Mouse (Mus musculus) thymus, postnatal 14 days (tissue): ENCODE data around the gene Gys1.

ENCODE experiments used
- DNase-seq: peaks from one replicate; pipeline ENCODE4 v3.0.0; 2021

Gys1 gene

DNA sequence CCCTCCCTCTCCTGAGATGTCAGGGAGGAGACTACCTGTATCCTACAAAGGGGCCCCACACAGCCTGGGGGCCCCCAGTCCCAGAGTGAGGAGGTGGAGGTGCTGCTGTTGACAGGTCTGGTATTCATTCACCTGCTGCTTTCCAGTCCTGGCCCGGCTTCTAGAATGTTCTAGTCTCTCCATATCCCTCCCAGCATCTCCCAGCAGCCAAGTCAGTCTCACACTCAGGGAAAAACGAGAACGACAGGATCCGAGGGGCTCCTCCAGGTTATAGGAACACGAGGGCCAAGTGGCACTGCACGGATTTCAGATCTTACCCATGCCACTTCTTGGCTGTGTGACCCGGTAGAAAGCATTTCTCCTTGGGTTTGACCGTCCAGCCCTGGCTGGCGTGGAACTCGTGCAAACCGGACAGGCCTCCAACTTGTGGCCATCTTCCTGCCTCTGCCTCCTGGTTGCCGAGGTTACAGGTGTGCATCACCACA lies 19.9 kb upstream of the Gys1 start:
- no peak for DNase-seq

DNA sequence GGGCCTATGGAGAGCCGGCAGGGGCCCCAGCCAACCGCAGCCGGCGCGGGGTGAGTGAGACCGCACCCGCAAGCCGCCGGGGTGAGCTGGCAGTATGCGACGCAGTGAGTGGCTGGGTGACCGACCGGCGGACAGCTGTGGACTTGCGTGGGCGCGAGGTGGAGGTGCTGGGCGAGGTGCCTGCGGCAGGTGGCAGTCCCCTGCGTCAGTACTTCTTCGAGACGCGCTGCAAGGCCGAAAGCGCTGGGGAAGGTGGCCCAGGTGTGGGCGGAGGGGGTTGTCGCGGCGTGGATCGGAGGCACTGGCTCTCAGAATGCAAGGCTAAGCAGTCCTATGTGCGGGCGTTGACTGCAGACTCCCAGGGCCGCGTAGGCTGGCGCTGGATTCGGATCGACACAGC lies 19.0 kb upstream of the Gys1 start:
- DNase-seq = no peak

DNA sequence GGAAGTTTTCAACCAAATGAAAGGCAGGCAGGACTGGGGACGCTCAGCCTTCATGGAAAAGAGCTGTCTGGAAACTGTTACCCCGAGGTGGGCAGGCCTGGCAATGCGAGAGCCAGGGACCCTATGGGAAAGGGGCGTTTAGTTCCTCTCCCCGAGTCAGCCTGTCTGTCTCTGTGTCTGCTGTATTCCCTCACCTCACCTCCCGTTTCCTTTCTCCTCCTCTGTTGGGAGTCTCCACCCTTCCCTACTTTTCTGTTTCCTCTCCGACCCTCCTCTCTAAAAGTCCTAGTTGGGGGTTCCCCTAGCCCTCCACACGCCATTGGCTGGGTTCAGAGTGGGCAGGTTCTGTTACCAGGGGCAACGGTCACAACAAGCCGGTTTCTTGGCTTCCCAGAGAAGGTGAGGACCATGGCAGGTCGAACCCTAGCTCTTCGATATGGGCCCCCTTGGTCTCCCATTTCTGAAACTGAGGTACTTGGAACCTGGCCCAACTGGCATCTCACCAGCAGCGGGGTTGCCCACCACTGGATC lies 16.6 kb upstream of the Gys1 start:
- DNase-seq = no peak

DNA sequence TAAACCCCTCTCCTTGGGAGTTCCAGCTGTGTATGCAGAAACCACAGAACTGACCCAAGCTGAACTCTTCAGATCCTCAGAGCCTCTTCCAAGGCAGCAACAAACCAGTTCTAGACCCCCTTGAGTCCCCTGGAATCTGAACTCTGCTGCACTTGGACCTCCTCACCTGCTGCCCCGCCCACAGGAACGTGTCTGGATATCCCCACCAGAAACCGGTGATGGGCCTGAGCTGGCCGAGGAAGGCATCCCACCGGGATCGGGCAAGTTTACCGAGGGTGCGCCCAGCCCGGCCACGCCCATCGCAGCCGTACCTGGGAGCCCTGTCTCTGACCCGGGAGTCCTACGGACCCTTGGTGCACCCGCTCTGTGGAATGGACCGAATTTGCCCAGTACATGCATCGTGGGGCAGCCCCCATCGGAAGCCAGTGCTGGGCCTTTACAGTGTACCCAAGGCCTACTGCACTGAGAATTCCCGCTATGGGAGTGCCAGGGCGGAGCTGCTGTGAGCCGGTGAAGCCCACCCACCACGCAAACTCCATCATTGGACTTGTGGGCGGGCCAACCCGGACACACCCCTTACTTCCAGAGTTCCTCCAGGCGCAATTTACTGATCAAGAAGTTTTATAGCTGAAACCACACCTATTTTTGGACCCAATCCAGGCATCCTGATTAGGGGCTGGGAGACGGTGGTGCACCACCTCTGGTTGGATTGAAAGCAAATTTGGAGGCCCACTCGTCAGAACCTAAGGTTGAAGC lies 14.6 kb upstream of the Gys1 start:
- DNase-seq = no peak

DNA sequence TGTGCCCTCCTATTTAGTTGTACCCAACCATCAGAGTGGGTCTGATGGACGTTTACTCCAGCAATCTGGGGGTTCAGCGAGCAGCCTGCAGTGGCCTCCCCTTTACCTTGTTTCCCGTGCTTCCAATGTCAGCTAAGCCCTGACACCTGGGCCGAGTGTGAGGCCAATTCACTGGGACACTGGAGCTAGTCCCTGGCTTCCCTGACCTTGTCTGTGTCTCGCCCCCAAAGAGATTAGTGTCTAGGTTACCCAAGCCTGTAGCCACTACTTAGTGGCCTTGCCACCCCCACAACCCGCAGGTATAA lies 14.1 kb upstream of the Gys1 start, which contains the start of gene Lhb:
TSS of gene Lhb (plus strand) at position 206 of the 305 bp plus-strand sequence.
- no peak for DNase-seq

DNA sequence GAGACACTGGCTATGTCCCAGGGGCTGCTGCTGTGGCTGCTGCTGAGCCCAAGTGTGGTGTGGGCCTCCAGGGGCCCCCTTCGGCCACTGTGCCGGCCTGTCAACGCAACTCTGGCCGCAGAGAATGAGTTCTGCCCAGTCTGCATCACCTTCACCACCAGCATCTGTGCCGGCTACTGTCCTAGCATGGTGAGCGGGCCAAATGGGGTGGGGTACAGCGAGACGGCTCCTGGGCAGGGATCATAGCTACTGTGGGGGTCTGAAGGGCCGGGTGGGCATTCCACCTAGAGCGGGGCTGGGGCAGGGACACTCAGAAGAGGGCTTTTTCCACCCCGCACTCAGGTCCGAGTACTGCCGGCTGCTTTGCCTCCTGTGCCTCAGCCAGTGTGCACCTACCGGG lies 13.4 kb upstream of the Gys1 start:
- DNase-seq = no peak

DNA sequence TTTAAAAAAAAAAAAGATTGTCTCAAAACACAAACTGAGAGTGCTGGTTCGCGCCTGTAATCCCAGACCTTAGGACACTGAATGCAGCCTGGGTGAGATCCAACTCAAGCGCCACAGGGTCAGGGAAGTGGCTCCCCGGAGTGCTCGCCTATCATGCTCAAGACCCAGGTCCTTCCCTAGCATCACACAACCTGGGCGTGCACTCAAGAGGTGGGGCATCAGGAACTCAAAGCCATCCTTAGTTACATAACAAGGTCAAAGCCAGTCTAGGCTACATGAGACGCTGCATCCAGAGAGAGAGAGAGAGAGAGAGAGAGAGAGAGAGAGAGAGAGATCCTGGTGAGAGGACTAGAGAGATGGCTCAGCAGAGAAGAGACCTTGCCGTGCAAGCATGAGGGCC lies 8.1 kb upstream of the Gys1 start:
- no peak for DNase-seq

DNA sequence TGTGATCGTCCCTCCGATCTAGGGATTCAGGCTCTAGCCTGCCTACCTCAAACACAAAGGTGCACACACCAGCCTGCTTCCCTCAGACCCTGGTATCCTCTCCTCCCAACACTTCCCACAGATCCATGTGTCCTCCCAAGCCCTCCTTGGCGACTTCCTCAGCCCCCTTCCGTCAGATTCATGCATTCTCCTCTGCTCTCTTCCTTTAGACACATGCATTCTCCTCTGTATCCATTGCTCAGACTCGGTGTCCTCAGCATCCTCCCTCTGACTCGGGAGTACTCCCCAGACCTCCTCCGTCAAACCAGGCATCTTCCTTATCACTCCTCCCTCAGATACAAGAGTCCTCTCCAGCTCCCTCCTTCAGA lies 825 bp upstream of the Gys1 start:
- no peak for DNase-seq

DNA sequence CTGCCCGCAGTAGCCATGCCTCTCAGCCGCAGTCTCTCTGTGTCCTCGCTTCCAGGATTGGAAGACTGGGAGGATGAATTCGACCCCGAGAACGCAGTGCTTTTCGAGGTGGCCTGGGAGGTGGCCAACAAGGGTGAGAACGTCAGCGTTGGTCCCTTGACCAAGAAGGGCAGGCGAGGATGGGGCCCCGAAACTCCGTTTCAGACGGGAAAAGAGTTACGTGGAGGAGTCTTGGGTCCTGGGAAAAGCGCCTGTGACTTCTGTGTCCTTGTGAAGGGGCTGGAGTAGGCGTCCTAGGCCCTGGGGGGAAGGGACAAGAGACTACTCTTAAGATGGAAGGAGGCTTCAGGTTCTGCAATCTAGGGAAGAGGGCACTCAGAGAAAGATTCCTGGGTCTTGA lies 394 bp downstream of the Gys1 start:
- DNase-seq = no peak

DNA sequence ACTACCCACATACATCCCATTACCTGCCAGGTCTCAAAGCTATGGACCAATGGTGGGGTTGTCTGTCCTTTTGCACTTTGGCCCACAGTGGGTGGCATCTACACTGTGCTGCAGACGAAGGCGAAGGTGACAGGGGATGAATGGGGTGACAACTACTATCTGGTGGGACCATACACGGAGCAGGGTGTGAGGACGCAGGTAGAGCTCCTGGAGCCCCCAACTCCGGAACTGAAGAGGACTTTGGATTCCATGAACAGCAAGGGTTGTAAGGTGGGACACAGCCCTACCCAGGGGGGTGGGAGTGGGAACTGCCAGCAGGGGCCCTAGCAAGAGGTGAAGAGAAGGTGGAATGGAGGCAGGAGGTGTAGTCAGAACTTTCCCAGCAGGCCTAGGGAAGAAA lies 1.8 kb downstream of the Gys1 start:
- DNase-seq = no peak

DNA sequence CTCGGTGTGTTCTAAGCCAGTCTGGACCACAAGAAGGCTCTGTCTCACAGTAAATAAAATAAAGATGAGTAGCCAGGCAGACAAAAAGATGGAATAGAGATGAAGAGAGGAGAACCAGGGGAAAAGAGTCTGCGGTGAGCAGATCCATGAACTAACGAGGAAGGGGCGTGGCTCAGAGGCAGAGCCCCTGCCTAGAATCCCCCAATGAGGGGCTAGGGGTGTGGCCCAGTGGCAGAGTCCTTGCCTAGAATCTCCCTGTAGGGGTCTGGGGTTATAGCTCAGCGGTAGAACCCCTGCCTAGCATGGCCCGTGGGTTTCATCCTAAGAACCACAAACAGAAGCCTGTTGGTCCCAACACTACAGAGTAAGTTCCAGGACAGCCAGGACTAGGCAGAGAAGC lies 2.4 kb downstream of the Gys1 start:
- no peak for DNase-seq

DNA sequence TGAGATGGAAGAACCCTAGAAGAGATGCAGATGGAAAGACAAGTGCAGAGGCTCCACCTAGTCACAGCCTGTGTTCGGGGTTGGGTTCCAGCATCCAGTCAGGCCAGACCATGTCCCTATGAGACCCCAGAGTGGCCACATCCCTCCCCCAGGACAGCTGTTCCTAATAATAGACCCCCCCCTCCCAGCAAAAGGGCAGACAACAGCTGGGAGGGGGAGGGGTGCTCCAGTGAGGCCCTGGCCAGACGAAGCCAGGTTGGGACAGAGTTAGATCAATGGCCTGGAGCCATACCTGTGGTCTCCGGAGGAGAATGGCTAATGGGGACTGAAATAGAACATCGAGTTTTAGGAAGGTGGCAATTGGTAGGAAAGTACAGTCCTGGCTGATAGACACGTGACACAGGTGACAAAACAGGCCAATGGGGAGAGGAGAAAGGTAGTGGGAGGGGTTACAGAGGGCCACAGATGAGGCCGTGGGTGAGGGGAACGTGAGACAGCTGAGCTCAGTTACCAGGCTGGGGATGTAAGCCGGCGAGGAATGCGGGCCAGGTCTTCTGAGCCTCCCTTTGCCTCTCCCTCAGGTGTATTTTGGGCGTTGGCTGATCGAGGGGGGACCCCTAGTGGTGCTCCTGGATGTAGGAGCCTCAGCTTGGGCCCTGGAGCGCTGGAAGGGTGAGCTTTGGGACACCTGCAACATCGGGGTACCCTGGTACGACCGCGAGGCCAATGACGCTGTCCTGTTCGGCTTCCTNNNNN lies 3.1 kb downstream of the Gys1 start, which contains the start of gene Ruvbl2:
TSS of gene Ruvbl2 (minus strand) at position 576 of the 756 bp plus-strand sequence.
- DNase-seq = peak; percentile 43

DNA sequence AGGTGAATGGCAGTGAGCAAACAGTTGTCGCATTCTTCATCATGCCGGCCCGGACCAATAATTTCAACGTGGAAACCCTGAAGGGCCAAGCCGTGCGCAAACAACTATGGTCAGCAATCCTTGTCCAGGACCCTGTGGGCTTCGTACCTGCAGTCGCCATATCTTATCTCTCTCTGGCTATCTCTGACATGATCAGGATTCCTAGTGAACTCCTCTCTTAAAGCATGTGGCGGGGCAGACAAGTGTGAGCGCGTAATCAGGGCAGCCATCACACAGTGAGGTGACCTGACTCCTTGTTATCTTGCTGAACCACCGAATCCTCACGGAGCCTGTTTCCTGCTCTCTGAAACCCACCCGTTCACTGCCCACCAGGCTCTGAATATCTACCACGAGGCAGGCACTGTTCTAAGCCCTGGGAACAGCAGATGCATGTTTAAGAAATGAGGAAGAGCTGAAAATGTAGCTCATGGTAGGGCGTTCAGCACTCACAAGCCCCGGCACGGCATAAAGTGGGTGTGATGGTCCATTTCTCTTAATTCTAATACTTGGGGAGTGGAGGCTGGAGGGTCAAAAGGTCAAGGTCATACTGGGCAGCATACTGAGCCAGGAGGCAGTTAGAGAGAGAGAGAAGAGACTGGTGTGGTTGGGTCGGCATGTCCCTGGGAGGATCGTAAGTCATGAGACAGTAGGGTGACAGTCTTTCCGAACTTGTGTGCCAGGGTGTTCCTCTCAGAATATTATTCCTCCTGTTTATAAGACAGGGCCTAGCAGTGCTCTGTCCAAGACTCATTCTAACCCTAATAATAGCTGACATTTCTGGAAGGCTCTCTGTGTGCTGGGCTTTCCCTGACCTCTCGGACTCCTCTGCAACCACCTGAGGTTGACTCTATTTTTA lies 9.1 kb downstream of the Gys1 start:
- no peak for DNase-seq

DNA sequence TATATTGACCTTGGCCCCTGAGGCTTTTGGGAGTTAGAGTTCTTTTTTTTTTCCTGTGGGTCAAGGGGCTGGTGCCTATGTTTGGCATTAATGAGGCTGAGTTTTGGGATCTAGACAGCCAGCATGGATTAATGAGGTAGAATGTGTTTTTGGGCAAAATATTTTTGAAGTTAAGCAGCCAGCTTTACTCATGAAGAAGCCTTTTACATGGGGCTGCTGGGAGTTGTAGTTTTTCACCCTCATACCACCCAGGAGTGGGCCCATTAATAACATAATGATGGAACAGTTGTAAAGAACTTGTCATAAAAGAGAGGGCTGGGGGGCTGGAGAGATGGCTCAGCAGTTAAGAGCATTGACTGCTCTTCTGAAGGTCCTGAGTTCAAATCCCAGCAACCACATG lies 11.9 kb downstream of the Gys1 start:
- DNase-seq = no peak

DNA sequence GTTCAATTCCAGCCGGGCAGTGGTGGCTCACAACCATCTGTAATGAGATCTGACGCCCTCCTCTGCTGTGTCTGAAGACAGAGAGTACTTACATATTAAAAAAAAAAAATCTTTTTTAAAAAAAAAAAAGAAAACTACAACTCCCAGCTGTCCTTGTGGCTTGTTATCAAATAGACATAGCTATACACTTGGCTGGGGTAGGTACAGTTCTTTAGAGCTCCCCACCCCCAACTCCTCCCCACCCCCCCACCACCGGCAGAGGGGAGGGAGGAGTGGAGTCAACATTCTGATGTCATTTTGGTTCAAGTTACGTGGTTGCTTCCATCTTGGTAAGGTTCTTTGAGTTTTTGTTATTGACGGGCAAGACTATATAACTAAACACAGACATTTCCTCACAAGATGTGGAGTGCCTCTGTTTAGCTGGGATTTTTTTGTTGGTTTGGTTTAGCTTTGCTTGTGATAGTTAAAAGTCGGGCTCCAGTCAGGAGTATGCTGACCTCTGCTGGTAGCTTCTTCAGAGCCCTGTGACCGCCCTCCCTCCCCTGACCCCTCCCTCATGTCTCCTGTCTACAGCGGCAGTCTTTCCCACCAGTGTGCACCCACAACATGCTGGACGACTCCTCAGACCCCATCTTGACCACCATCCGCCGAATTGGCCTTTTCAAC lies 12.8 kb downstream of the Gys1 start:
- peak; percentile 44 for DNase-seq

DNA sequence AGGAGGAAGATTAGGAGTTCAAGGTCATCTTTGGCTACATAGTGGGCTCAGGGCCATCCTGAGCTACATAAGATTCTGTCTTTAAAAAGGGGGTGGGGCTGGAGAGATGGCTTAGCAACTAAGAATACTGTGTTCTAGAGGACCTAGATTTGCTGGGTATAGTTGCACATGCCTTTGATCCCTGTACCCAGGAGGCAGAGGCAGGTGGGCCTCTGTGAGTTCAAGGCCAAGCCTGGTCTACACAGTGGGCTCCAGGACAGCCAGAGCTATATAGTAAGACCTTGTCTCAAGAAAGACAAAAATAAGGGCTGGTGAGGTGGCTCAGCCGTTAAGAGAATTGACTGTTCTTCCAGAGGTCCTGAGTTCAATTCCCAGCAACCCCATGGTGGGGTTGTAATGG lies 15.3 kb downstream of the Gys1 start:
- no peak for DNase-seq

DNA sequence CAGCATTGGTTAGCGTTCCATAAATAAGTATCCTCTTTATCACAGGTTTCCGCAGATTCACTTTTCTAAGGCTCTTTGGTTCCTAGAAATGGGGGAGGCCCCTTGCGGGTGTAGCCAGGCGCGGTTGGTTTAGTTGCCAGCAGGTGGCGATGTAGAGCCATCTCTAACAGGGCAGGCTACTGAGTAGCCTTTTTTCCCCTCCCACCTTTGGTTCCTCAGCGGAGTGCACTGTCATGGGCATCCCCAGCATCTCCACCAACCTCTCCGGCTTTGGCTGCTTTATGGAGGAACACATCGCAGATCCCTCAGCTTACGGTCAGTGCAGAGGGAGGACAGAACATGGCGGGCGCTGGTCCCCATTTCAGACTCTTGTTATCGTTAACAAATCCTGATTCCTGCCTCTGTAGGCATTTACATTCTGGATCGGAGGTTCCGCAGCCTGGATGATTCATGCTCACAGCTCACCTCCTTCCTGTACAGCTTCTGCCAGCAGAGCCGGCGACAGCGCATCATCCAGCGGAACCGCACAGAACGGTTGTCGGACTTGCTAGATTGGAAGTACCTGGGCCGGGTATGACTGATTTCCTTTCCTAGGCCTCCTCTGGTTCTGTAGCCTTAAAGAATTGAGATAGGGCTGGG lies 16.8 kb downstream of the Gys1 start:
- peak; percentile 87 for DNase-seq

DNA sequence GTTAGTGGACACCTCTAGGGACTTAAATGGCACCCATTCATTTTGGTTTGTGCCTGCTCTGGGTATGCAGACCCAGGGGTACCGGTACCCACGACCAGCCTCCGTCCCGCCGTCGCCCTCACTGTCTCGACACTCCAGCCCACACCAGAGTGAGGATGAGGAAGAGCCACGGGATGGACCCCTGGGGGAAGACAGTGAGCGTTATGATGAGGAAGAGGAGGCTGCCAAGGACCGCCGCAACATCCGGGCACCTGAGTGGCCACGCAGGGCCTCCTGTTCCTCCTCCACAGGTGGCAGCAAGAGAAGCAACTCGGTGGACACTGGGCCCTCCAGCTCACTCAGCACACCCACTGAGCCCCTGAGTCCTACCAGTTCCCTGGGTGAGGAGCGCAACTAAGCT lies 20.3 kb downstream of the Gys1 start:
- no peak for DNase-seq

DNA sequence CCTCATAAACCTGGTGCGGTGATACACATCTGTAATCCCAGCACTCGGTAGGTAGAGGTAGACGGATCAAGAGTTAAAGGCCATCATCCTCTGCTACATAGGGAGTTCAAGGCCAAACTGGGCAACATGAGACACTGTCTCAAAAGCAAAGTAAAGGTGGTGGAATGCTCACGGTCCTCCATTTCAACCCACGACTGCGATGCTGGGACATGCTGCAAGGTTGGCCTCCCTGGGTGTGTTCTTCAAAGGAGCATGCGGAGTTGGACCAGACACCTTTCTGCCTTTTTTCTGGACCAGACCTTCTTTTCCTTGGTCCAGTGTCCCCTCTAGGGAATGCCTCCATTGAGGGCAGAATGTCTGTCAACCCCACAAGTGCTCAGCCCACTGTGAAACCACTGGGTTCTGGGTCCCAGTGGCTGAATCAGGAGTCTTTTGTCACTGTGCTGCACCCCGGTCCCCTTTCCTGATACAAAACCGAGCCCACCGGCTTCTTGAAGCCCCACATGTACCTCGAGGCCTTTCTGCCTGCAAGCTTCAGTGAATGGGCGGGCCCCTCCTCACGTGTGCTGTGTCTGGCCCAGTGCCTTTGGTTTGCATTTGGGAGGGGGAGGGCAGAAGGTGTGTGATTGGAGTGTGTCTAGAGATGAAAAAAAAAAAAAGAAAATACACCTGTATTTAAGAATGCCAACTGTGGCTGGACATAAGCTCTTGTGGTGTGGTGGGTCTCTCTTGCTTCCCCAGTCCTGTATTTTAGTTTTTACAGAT lies 21.5 kb downstream of the Gys1 start:
- no peak for DNase-seq

DNA sequence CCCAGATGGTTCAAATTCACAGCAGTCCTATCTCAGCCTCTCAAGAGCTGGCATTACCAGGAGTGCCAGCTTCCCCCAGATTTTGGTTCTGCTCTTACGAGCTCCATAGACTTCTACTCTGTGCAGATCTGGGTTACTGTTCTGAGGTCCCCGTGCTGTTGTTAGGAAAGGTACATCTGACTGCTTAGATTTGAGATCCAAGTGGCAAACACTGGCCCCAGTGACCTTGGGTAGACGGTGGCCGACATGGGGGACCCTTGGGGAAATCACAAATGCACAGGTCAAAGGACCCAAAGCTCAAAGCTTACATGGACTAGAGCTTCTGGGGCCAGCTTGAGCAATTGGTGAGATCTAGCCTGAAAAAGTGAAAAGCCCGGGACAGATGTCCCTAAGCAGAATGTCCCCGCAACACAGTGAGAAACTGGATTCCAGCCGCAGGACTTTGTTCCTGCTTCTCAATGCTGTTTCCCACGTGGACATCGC lies 22.1 kb downstream of the Gys1 start:
- no peak for DNase-seq
